Mouse (Mus musculus): ENCODE results near the gene Rras2.

The Rras2 gene

DNA sequence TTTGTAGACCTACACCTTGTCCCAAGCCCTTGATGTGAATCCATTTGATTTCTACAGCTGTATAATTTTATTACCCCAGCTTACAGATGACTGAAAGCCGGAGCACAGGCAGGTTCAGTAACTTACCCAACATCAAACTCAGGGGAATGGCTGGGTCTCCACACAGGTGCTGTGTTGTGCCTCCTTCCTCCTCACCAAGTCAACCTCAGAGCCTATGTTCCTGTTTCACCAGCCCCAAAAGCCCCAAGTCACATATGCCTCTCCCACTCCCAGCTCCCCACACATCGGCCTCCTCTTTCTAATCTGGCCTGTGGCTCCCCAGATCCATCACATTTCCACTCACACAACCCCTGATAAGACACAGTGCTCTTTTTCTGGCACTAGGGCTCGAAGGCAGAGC is 2.6 kb downstream of the Rras2 start:
- no peak for DNase-seq (ENCODE audit: low read depth in 1 of 2, low spot score in 2 of 2)

DNA sequence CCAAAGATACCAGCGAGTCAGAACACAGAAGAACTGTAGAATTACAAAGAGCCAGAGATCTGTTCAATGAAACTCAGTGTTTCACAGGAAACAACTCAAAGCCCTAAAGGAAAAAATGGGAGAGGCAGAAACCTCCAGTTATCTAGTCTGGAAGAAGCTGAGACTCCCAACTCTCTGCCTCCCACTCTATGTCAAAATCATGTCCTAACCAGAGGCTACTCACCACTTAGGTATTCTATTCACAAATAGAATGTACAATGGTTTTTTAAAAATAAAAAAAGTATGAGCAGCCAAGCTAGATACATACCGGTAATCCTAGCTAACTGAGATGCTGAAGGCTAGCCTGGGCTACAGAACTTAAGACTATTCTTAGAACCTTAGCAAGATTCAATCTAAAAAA is 3.3 kb downstream of the Rras2 start:
- DNase-seq (ENCODE audit: low read depth in 1 of 2, low spot score in 2 of 2), result no peak

DNA sequence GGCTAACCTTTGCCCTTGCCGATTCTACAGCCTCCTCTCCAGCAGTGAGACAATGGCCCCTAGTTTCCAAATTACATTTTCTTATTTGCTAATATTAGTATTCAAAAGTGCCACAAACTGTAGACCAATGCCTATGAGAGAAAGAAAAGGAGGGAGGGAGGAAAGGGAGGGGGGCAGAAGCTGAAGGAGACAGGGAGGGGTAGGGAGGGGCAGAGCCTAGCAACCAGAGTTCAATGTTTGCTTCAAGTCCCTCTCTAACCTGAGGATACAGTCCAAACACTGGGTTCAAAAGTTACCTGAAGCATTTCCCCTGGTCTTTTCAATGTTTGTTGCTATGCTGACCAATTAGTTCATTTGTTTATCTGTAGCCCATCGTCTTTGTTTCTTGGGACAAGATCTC is 7.1 kb downstream of the Rras2 start:
- DNase-seq (ENCODE audit: low read depth in 1 of 2, low spot score in 2 of 2), result no peak

DNA sequence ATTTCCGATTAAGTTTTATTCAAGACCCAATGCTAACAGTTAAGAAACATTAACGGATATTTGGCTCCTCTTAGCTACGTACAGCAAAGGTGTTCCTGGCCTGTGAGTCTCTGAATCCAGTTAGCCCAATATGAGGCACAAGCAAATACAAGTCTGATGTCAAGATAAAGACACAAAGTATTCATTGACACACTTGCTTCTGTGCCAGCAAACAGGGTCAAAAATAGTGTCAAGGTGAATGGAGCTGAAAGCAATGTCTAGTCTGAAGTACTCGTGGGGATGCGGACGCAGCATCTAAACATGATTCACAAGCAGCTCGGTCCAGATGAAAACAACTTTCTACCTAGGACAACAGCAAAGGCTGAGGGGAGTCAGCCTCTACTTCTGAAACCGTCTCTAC is 11.7 kb downstream of the Rras2 start:
- no peak for DNase-seq (ENCODE audit: low read depth in 1 of 2, low spot score in 2 of 2)

DNA sequence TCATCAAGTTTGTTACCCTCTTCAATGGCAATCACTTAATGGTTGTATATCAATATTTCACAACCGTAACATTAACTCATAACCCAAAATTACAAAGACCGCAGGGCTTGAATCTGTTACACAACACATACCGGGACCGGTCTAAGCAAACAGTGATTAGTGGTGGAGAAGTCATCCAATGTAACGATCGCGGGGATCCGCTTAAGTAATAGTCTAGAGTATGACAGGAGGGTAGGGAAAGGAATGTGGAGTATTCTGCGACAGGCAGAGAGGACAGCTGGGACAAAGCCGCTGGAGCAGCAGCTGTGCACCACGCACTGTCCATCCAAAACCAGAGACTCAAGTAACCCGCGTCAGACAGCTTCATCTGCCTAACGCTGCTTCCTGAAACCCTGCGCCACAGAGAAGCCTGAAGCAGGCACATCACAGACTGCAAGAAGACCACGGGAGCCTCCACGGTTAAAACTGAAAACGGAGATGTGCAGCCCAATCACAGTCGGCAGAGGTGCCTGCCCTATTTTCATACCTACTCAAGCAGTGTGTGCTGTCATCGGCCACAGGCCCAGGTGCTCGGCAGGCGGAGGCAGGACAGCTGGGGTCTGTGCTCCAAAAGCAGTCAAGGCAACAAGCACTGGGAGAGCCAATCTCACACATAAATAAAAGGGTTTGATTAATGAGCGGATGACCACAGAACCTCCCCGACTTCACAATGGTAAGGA is 13.8 kb downstream of the Rras2 start:
- DNase-seq (ENCODE audit: low read depth in 1 of 2, low spot score in 2 of 2), result no peak

DNA sequence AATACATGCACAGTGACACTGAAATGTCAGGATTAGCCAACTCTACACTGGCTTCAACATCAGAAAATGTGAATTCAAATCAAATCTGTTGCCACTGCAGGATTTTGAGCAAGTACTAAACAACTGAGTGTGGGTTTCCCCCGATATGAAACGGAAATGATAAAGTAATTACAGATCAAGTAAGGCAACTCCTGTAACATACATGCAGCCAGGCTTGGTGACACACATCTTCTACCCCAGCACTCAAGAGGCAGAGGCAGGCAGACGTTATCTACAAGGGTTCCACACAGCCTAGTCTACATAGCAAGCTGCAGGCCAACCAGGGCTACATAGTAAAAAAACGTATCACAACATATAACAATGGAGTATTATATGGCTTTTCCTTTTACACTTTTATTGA is 14.4 kb downstream of the Rras2 start:
- DNase-seq (ENCODE audit: low read depth in 1 of 2, low spot score in 2 of 2), result no peak

DNA sequence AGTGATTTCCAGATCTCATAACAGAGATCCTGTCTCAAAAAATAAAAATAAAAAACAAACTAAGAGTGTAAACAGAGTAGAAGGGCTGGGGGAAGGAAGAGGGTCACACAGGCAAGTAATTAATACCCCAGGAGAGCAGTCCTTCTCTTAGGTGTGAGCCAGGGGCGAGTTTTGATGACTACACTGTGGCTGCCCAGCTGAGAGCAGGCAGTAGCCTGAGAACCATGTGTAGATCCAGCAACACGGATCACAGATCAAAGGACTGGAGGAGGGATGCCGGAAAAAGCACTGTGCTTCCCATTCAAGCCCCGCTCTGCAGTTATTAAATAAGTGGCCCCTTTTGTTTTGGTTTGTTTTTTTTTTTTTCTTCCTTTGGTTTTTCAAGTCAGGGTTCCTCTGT is 15.0 kb downstream of the Rras2 start:
- DNase-seq (ENCODE audit: low read depth in 1 of 2, low spot score in 2 of 2), result no peak

DNA sequence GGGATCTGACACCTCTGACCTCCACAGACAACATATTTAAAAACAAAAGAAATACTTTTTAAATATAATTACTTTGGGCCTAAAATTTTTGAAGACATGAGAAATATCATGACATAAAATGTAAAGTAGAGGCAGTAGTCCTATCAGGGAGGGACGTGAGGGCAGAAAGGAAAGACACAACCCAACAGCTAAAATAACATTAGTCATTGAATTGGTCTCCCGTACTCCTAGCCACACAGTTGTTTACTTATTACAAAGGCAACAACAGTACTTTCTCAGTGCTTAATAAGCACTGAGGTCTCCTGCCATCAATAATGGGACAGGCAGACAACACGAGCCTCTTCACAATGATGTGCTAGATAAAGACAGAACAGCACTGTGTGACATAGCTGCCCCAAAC is 16.2 kb downstream of the Rras2 start:
- DNase-seq (ENCODE audit: low read depth in 1 of 2, low spot score in 2 of 2), result no peak

DNA sequence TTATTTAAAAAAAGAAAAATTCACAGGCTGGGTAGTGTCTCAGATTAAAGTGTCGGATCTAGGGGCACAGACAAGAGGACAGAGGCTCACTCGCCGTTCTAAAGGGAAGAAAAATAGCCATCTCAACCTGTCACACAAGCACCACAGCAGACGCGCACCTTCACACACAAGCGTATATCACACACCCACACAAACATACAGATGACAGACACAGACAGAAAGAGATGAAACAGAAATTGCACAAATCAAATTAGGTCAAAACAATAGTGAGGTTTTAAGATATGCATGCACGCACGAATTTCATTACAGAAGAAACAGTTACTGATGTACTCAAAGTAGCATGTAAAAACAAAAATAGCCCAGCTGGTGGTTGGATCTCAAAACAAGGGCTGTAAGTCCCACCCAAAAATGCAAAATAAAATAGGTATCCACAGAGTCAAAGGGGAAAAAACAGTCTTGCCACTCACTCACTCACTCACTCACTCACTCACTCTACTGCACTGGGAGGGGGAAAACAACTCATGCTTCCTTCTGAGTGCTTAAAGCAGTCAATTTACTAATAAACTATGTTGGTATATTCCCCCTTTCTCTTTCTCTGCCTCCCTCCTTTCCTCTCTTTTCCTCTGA is 23.9 kb downstream of the Rras2 start:
- no peak for DNase-seq (ENCODE audit: low read depth in 1 of 2, low spot score in 2 of 2)

DNA sequence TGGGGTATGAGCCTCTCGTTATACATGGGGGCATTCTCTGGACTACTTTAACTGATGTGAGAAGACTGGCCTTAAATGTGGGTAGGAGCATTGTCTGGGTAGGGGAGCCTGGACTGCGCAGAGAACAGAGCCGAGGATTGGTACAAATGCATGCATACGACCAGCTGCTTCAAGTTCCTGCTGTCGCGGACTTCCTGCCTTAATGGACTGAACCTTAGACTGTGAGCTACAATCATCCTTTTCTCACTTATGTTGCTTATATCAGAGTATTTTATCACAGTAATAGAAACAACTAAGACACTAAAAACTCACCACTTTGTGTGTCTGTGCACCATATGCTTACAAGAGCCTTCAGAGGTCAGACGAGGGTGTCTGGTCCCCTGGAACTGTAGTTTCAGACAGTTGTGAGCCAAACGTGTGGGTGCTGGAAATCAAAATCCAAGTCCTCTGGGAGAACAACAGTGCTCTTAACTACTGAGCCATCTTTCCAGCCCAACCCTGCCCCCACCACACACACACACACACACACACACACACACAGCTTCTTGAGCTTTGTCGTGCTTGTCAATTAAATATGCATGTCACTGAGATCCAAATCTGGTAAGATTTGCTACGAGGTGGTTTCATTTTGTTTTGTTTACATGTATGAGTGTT is 26.6 kb downstream of the Rras2 start:
- DNase-seq (ENCODE audit: low read depth in 1 of 2, low spot score in 2 of 2), result no peak

DNA sequence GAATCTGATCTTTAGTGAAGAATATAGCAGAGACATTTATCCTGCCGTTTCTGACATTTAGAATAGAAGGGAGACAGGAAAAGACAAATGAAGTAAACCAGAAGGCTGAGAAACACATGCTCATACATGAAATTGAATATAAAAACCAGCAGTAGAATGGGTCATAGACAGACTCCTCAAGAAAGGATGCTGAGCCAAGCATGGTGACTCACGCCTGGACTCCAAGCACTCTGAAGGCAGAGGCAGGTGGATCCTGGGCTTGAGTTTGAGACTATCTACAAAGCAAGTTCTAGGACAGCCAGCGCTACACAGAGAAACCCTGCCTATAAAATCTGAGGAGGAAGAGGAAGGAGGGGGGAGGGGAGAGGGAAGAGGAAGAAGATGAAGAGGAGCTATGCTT is 27.4 kb downstream of the Rras2 start:
- DNase-seq (ENCODE audit: low read depth in 1 of 2, low spot score in 2 of 2), result no peak

DNA sequence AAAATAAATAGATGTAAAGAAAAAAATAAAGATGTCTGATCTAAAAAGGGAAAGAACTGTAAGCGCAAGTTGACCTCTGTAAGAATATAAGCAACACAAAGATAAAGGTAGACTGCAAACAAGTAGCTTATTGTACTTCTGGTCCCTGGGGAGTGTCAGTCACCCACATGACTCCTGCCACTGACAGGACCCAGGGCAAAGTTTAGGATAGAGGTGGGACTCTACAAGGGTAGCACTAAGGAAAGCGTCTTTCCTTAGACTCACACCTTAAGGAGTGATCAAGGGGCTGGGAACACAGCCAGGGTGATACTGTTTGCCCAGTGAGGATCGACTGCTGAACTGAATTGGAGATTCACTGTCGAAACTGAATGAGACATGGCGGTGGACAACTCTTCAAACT is 28.7 kb downstream of the Rras2 start:
- DNase-seq (ENCODE audit: low read depth in 1 of 2, low spot score in 2 of 2), result no peak

DNA sequence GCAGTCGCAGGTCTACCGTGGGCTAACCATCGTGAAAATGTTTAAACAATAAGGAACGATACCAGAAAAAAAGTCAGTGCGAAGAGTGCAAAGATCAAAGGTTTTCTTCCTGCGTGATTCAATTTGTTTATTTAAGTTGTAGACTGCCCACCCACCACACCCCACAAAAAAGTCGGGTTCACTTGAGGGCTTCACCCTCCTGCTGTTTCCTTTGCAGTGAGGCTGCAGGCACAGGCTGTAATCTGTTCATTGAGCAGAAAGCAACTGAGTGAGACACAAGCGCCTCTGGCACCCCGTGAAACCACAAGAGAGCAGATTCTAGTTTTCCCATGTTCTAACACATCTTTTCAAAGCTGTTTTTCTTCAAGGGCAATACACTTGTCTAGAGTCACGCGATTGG is 29.6 kb downstream of the Rras2 start:
- DNase-seq (ENCODE audit: low read depth in 1 of 2, low spot score in 2 of 2), result no peak

DNA sequence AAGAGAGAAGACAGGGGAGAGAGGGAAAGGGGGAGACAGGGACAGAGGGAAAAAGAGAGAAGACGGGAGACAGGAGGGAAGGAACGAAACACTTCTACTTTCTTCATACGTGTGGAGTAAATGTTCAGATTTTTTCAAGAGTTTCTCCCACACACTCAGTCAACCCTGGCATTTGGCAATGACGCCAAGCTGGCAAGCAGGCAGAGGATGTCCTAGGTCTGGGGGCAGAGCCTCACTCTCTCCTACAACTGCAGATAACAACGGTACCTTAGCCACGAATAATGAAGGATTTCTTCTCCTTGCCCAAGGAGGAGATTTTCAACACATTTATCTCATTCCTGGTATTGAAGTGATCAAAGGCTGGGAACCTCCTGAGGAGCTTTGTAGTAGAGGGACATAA is 30.2 kb downstream of the Rras2 start:
- DNase-seq (ENCODE audit: low read depth in 1 of 2, low spot score in 2 of 2), result no peak

DNA sequence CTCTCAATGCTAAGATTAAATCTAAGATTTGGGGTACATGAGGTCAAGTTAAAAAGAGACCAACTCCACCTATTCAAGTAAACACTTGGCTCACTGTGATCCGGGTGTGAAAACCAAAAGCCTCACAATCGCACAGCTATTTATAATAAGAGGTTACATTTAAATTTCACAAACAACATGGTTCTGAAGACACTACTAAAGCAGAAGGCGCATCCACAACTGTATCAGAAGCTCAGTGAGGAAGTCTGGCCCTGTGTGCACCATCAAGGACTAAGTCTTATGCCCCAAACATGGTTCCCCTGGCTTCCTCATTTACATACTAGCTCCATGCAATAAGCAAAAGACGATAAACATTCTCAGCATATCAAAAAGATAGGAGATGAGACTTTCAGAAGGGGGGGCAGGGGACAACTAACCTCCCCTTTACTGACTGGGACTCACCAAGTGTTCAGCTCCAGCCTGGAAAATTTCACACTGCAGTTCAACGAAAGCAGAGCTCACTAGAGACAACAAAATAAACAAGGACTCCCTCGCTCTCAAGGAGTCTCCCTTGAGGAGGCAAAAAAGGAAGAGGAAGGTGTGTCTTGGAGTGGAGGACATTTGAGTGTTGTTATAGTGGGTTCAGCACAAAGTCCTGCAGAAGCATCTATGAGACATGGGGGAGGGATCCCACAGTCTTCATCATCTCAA is 31.4 kb downstream of the Rras2 start:
- no peak for DNase-seq (ENCODE audit: low read depth in 1 of 2, low spot score in 2 of 2)

DNA sequence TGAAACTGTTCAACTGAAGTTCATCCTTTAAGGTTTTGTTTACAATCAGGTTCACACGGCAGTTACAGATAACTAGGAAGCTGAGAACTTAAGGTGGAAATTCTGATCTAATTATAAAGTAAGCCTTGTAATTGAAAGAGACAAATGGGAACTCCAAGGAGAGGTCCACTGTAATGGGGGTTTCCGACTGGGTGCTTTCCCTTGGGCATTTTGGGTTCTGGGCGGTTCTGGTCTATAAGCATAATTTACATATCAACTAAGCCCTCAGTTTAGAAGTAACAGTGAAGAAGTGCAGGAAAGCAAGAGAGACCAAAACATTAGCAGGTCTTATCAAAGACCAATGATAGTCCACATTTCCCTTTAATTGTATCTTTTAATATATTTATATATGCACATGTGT is 33.8 kb downstream of the Rras2 start:
- no peak for DNase-seq (ENCODE audit: low read depth in 1 of 2, low spot score in 2 of 2)

DNA sequence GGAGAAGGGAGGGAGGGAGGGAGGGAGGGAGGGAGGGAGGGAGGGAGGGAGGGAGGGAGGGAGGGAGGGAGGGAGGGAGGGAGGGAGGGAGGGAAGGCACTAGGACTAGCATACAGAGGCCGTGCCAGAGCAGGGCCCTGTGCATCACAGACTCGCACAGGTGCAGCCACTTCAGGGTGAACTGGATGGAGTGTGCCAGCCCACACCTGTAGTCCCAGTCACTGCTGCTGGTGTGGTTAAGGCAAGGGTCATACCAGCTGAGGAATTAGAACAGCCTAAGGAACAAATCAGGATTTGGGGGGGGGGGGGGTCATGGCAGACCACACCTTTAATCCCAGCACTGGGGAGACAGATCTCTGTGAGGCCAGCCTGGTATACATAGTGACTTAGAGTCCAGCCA is 34.5 kb downstream of the Rras2 start:
- no peak for DNase-seq (ENCODE audit: low read depth in 1 of 2, low spot score in 2 of 2)

DNA sequence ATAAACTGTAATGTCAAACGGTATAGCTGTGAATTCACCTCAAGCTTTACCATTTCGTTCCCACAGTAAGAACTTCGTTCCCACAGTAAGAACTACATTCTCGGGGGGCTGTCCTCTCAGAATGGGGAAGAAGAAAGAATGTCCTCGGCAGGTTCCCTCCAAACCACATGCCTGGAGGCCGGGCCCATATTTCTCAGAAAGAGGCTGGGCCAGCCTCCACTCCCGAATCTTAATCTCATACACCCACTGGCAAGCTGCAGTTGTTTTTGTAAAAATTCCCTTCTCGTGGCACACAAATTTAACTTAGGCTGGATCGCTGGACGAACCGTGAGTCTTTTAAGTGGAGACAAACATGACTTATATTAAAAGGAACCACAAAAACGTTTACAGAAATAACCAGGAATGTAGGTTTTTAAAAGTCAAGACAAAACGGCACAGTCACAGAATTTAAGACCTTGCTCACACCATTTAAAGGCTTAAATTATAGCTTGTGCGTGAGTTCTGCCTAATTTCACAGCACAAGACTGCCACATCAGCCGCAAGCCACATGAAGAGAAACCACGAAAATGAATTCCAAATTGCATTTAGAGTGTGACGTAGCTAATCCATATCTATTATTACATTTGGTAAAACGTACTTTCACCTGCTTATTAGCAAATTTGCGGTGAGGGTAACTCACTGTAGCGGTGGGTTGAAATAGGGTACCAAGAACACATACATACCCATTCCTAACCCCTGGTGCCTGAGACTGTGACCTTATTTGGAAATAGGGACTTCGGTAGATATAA is 35.8 kb downstream of the Rras2 start:
- DNase-seq (ENCODE audit: low read depth in 1 of 2, low spot score in 2 of 2), result no peak

DNA sequence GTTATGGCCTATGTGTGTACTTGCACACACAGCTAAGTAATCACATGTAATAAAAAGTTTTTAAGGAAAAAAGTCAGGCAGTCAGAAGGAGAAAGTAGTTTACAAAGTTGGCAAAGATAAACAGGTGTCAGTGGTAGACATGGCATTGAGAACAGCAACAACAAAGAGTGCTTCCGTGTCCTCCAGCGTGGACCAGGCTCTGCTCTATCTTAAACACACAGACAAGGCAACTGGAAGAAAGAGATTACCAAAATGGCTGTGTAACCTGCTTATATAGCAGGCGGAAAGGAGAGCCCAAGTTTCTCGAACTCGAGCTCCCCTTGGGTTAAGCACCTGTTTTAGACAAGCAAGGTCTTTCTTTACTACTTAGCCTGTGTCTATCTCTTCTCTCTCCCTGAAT is 37.3 kb downstream of the Rras2 start:
- DNase-seq (ENCODE audit: low read depth in 1 of 2, low spot score in 2 of 2), result no peak

DNA sequence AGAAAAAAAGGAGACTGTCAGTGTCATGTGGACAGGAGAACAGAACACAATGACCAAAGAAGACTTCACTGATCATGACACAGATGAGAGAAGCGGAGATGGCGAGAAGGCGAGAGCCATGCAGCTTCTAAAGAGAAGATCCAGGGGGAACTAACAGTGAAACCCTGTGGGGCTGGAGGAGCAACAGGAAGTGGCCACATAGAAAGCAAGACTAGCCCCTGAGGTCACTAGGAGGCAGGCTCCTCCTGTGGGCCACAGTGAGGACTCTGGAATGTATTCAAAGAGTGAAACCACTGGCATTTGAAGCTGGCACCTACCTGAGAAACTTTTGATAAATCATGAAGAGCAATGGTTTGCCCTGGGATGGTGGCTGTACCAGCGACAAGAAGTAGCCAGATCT is 38.2 kb downstream of the Rras2 start:
- DNase-seq (ENCODE audit: low read depth in 1 of 2, low spot score in 2 of 2), result no peak

DNA sequence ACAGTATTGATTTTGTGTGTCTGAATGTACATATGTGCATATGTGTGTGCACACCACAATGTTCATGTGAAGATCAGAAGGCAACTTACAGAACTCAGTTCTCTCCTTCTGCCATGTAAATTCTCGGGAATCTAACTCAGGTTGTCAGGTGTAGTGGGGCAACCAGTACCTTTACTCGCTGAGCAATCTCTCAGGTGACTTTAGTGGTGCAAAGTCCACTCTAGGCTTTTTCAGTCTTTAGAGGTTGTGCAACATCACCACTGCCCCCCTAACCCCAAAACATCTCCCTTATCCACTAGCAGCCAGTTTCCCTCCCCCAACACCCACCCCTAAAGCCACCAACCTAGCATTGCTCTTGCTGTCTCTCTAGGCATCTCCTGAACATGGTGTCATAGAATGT is 43.0 kb downstream of the Rras2 start:
- DNase-seq (ENCODE audit: low read depth in 1 of 2, low spot score in 2 of 2), result no peak
